Mouse (Mus musculus) adipose tissue, adult 10 weeks (tissue): ENCODE data around the gene Gm10424. TPM values are rescaled to one million over a fixed set of nuclear protein-coding genes. Genes with fewer than 3 reads are reported as not detected.

ENCODE experiments used
- polyA plus RNA-seq: library from polyadenylated mRNA; stranded (reverse); fragments of 350-450 nt; fragmentation: Illumina TruSeq; extraction: RNeasy Lipid Tissue Mini Kit (QIAGEN cat#74804); gene quantifications from one replicate; pipeline ENCODE4 v1.2.3, GENCODE M21; 2014; ENCODE audit warnings: low read depth, low replicate concordance

Gm10424 gene
- polyA plus RNA-seq: not detected

DNA sequence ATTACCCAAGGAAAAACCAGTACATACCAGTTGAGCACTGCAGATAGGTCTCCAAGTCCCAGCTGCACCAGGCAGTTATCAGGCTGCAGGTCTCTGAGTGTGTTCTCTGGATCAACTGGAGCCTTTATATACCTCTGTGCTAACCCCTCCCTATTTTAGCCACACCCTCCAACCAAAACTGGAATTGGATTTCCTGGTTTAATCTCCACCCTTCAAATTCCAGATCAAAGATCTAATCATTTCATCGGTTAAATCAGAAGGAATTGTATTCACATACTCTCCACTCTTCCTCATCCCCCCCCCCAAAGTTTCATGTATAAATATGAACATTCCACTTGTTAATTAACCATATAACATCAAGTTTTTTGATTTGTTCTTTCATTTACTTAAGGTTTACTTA lies at the start of gene Gm10424:
Gene Gm10424, minus strand, starts transcription at position 101 of the 400 bp plus-strand sequence.

DNA sequence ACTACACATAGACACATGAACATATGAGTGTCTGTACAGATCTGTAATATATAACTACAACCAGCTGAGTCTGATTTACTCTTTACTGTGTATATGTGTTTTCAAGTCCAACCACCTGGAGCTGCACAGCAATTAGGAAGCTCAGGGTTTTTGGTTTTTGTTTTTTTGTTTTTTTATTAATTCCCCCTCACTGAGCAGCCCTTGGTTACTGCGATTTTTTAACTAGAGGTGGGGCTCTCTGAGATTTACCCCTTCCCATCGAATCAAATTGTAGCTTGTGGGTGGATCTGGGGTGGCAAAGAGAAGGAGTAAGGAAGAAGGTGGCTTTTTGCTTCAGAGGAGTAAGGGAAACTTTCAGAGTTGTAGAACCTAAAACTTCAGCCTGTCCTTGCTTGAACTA lies 33.0 kb upstream of the Gm10424 start, which contains the start of gene Gm3259:
Gene Gm3259, plus strand, starts transcription at position 301 of the 400 bp plus-strand sequence.

Other genes with a start within 250 kb of the Gm10424 start
- gene Gm7942, start 165.8 kb downstream of the Gm10424 start, polyA plus RNA-seq: not detected
- not detected for gene Gm16513, start 90.1 kb downstream of the Gm10424 start, polyA plus RNA-seq
- not detected for gene Gm3259, start 33.1 kb upstream of the Gm10424 start, polyA plus RNA-seq
- not detected for gene D5Ertd577e, start 184.0 kb upstream of the Gm10424 start, polyA plus RNA-seq
- gene Gm3286, start 238.0 kb upstream of the Gm10424 start, polyA plus RNA-seq: not detected